Mouse (Mus musculus) liver, embryonic 14.5 days (tissue): ENCODE results near the gene Me1. TPM values are rescaled to one million over a fixed set of nuclear protein-coding genes. Genes with fewer than 3 reads are reported as not detected.

ENCODE experiments used
- ATAC-seq: fragments of 200-750 bp; cut with Nextera tagmentation; 2 replicates; pipeline ENCODE4 v1.8.0; 2017; ENCODE audit warnings: moderate number of reproducible peaks, mild to moderate bottlenecking, moderate library complexity; ENCODE audit not compliant: insufficient read depth
- DNase-seq, 3 experiments: peaks; one replicate each; pipeline ENCODE4 v3.0.0-alpha.2; 2012 to 2013; ENCODE audit warnings: low read depth in 3 of 3, low spot score in 3 of 3
- H3K27ac ChIP-seq: fragments of 300-500 bp; sonication (generic); 2 replicates; pipeline ENCODE4 v1.5.1; 2014; ENCODE audit warnings: moderate library complexity, mild to moderate bottlenecking, control low read depth, inconsistent platforms
- H3K27me3 ChIP-seq: fragments of 300-500 bp; sonication (generic); 2 replicates; pipeline ENCODE4 v1.6.1; 2014; ENCODE audit warnings: mild to moderate bottlenecking, low read length, moderate library complexity; ENCODE audit not compliant: control insufficient read depth, insufficient read depth
- H3K36me3 ChIP-seq: fragments of 300-500 bp; sonication (generic); replicated peaks from 2 replicates; pipeline ENCODE4 v1.6.1; 2014; ENCODE audit warnings: low read depth; ENCODE audit not compliant: control insufficient read depth, insufficient read depth
- H3K4me1 ChIP-seq, 2 experiments: fragments of 200-500 bp in 1 of 2; fragments of 300-500 bp in 1 of 2; sonication (generic) in 1 of 2; replicated peaks; 2 replicates each; pipeline ENCODE4 v1.6.1; 2012 to 2014; ENCODE audit warnings: antibody characterized with exemption in 1 of 2, inconsistent platforms in 1 of 2, low read length in 1 of 2; ENCODE audit not compliant: control insufficient read depth in 2 of 2, insufficient read depth in 2 of 2
- H3K4me2 ChIP-seq: fragments of 300-500 bp; sonication (generic); 2 replicates; pipeline ENCODE4 v1.6.1; 2014; ENCODE audit warnings: low read depth, mild to moderate bottlenecking, control low read depth, moderate library complexity
- H3K4me3 ChIP-seq, 2 experiments: fragments of 200-500 bp in 1 of 2; fragments of 300-500 bp in 1 of 2; sonication (generic) in 1 of 2; 2 replicates each; pipeline ENCODE4 v1.5.1; 2012 to 2014; ENCODE audit warnings: low read depth in 2 of 2, low read length in 2 of 2, mild to moderate bottlenecking in 2 of 2, control low read depth in 1 of 2, inconsistent platforms in 1 of 2, moderate library complexity in 1 of 2; ENCODE audit not compliant: insufficient read depth in 1 of 2
- H3K9ac ChIP-seq: fragments of 300-500 bp; sonication (generic); replicated peaks from 2 replicates; pipeline ENCODE4 v1.6.1; 2014; ENCODE audit warnings: mild to moderate bottlenecking, control low read depth, moderate library complexity
- H3K9me3 ChIP-seq: fragments of 300-500 bp; sonication (generic); 2 replicates; pipeline ENCODE4 v1.6.1; 2016; ENCODE audit warnings: low read length, mixed read lengths; ENCODE audit not compliant: control insufficient read depth
- CTCF ChIP-seq: IDR thresholded peaks from 2 replicates; pipeline ENCODE4 v1.5.1; 2016; ENCODE audit warnings: antibody characterized with exemption, low read depth, control low read depth
- EP300 ChIP-seq: IDR thresholded peaks from 2 replicates; pipeline ENCODE4 v1.6.1; 2016; ENCODE audit warnings: antibody characterized with exemption, low read depth
- WGBS: fragments of 180-500 bp; shearing (Covaris S2); extraction: QIAGEN DNeasy Blood & Tissue Kit; methylation state at CpG from one replicate; pipeline ENCODE4 v1.1.7; 2014; ENCODE audit not compliant: insufficient replicate concordance; 5-methylcytosine and 5-hydroxymethylcytosine counted together
- polyA plus RNA-seq, 2 experiments: library from polyadenylated mRNA; depleted of rRNA in 1 of 2; stranded (reverse) in 1 of 2; unstranded in 1 of 2; fragments of >200 nt; fragmentation: Nextera tagmentation in 1 of 2; extraction: Ambion mirVana in 1 of 2; gene quantifications; 2 replicates each; pipeline versions ENCODE4 v1.2.1 to v1.2.3; 2012 to 2014

Me1 gene
- polyA plus RNA-seq, 2 experiments: 1.8 to 3.6 TPM

DNA sequence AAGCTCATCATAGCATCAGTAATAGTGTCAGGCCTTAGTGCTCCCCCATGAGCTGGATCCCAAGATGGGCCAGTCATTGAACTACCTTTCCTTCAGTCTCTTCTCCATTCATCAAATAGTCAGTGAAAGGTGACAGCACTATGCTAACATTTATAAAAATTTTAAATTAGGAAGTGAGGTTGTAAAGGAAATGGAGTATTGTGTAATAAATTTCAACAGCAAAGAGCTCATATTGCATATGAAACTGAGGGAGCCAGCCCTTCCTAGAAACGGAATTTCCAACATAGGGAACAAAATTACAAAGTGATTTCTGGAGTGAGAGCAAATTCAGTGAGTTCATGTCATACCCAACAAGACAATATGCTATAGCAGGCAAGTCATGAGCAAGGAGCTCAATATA is 151.2 kb downstream of the Me1 start:
- no peak overlapping the region for H3K4me3 ChIP-seq
- H3K9ac ChIP-seq: no peak overlapping the region
- no peak for DNase-seq
- H3K9me3 ChIP-seq: no peaks in the 10 kb centered on the region
- 36% methylated on average over 1 of the region's 1 CpGs for WGBS
- ATAC-seq: no peak
- H3K27ac ChIP-seq: no peak overlapping the region
- peaks cover 5% of the 10 kb centered on the region for H3K36me3 ChIP-seq
- TF ChIP-seq CTCF (no peak), EP300 (no peak)
- no peak overlapping the region for H3K4me2 ChIP-seq
- no peaks in the 10 kb centered on the region for H3K4me1 ChIP-seq
- no peaks in the 10 kb centered on the region for H3K27me3 ChIP-seq

DNA sequence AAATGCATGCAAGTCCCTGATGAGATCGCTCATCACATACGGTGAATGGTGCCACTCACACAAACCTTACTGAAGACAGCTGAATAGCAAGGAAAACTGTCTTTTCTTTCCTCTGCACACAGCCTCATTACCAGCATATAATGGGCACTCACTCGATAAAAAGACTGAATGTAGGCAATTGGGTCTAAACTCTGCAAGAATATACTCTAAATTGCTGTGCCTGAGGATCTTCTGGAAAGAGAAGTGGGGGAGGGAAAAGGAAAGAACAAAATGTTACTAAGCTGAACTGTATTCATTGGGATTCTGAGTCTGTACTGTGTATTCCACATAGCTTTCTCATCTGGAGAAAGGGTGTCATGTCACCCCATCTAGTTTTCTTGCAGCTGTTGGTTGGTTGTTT is 152.3 kb downstream of the Me1 start:
- TF ChIP-seq CTCF (no peak), EP300 (no peak)
- no peaks in the 10 kb centered on the region for H3K4me1 ChIP-seq
- no peak overlapping the region for H3K9ac ChIP-seq
- DNase-seq: no peak
- peaks cover 2% of the 10 kb centered on the region for H3K36me3 ChIP-seq
- H3K9me3 ChIP-seq: no peaks in the 10 kb centered on the region
- 73% methylated on average over 3 of the region's 3 CpGs for WGBS
- no peak overlapping the region for H3K27ac ChIP-seq
- H3K27me3 ChIP-seq: no peaks in the 10 kb centered on the region
- no peak for ATAC-seq
- H3K4me2 ChIP-seq: no peak overlapping the region
- H3K4me3 ChIP-seq: no peak overlapping the region

DNA sequence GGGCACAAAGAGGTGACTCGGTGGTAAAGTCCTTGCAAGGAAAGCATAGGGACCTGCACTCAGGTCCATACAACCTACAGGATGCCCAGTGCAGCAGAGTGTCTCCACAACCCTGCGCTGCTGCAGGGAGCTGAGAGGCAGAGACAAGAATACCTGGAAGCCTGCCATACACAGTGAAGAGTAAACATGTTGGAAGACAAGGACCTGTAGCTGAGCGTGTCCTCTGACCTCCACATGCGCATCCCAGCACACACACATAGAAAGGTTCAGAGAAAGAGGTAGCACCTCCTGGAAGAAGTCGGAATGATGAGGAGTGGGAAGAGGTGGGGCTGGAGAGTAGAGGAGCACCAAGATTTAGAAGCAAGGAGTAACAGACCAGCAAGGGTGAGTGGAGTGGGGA is 161.7 kb downstream of the Me1 start:
- H3K4me3 ChIP-seq: no peak overlapping the region
- 70% methylated on average over 5 of the region's 5 CpGs for WGBS
- no peaks in the 10 kb centered on the region for H3K9me3 ChIP-seq
- no peaks in the 10 kb centered on the region for H3K4me1 ChIP-seq
- no peak for DNase-seq
- no peak overlapping the region for H3K27ac ChIP-seq
- no peak overlapping the region for H3K9ac ChIP-seq
- no peak for ATAC-seq
- TF ChIP-seq CTCF: no peak
- TF ChIP-seq EP300: no peak
- no peaks in the 10 kb centered on the region; the same call in 1 of the 2 replicates for H3K36me3 ChIP-seq
- H3K27me3 ChIP-seq: no peaks in the 10 kb centered on the region
- no peak overlapping the region for H3K4me2 ChIP-seq

Other genes with a start within 250 kb of the Me1 start
- gene Ube2cbp, start 231.0 kb downstream of the Me1 start, polyA plus RNA-seq (2012; rRNA removed): 1.0 and 1.5 TPM in 2 replicates
- 2.3 and 3.4 TPM in 2 replicates for gene Ube2cbp, start 231.0 kb downstream of the Me1 start, polyA plus RNA-seq (2014; fragmentation: Nextera tagmentation; extraction: Ambion mirVana)
- gene Dop1a, start 228.8 kb downstream of the Me1 start, polyA plus RNA-seq (2012; rRNA removed): 3.9 and 4.6 TPM in 2 replicates
- 3.1 and 5.4 TPM in 2 replicates for gene Dop1a, start 228.8 kb downstream of the Me1 start, polyA plus RNA-seq (2014; fragmentation: Nextera tagmentation; extraction: Ambion mirVana)
- 4.2 and 7.0 TPM in 2 replicates for gene Pgm3, start 124.1 kb downstream of the Me1 start, polyA plus RNA-seq (2012; rRNA removed)
- 14.9 and 16.1 TPM in 2 replicates for gene Pgm3, start 124.1 kb downstream of the Me1 start, polyA plus RNA-seq (2014; fragmentation: Nextera tagmentation; extraction: Ambion mirVana)
- 0.17 and 0.37 TPM in 2 replicates for gene Rwdd2a, start 124.0 kb downstream of the Me1 start, polyA plus RNA-seq (2012; rRNA removed)
- gene Rwdd2a, start 124.0 kb downstream of the Me1 start, polyA plus RNA-seq (2014; fragmentation: Nextera tagmentation; extraction: Ambion mirVana): 0.61 and 0.83 TPM in 2 replicates
- 0.22 and 0.48 TPM in 2 replicates for gene Prss35, start 47.7 kb upstream of the Me1 start, polyA plus RNA-seq (2012; rRNA removed)
- gene Prss35, start 47.7 kb upstream of the Me1 start, polyA plus RNA-seq (2014; fragmentation: Nextera tagmentation; extraction: Ambion mirVana): 0.43 and 0.54 TPM in 2 replicates
- 0.02 and 0.05 TPM in 2 replicates for gene Snap91, start 184.7 kb upstream of the Me1 start, polyA plus RNA-seq (2012; rRNA removed)
- gene Snap91, start 184.7 kb upstream of the Me1 start, polyA plus RNA-seq (2014; fragmentation: Nextera tagmentation; extraction: Ambion mirVana): not detected in 2 replicates